Mouse (Mus musculus) small intestine, adult 2 months (tissue): ENCODE results near the gene Dnajc22. TPM values are rescaled to one million over a fixed set of nuclear protein-coding genes. Genes with fewer than 3 reads are reported as not detected.
"Not testable (repeated sequence)": the region's sequence is repeated elsewhere in the genome, so short reads cannot be mapped to it uniquely, and the experiment has no call there.

Experiments used
- H3K27ac ChIP-seq: fragments of 200-500 bp; 2 replicates; pipeline ENCODE4 v1.5.1; 2012; ENCODE audit warnings: low read depth, low read length, control low read depth, inconsistent platforms; ENCODE audit not compliant: insufficient read depth
- H3K27me3 ChIP-seq: fragments of 200-500 bp; 2 replicates; pipeline ENCODE4 v1.6.1; 2012; ENCODE audit warnings: mild to moderate bottlenecking, moderate library complexity, low read length, inconsistent platforms; ENCODE audit not compliant: control insufficient read depth, insufficient read depth
- H3K36me3 ChIP-seq: fragments of 200-500 bp; 2 replicates; pipeline ENCODE4 v1.6.1; 2012; ENCODE audit warnings: mild to moderate bottlenecking, low read length, control low read depth, inconsistent platforms; ENCODE audit not compliant: control insufficient read depth, insufficient read depth
- H3K4me1 ChIP-seq: fragments of 200-500 bp; 2 replicates; pipeline ENCODE4 v1.6.1; 2012; ENCODE audit warnings: low read length, inconsistent platforms, mixed read lengths; ENCODE audit not compliant: control insufficient read depth, insufficient read depth, insufficient read length
- H3K4me3 ChIP-seq: fragments of 200-500 bp; 2 replicates; pipeline ENCODE4 v1.5.1; 2012; ENCODE audit warnings: low read depth, mild to moderate bottlenecking, control low read depth, inconsistent platforms, low read length, moderate library complexity
- CTCF ChIP-seq: fragments of 200-500 bp; IDR thresholded peaks from 2 replicates; pipeline ENCODE4 v1.5.1; 2012; ENCODE audit warnings: low read depth, mild to moderate bottlenecking, control low read depth, inconsistent platforms, low read length, moderate library complexity, mixed read lengths; ENCODE audit not compliant: insufficient replicate concordance, insufficient read length; ENCODE audit errors: extremely low read depth
- POLR2A ChIP-seq: fragments of 200-500 bp; IDR thresholded peaks from 2 replicates; pipeline ENCODE4 v1.6.1; 2012; ENCODE audit warnings: low read depth, mild to moderate bottlenecking, control low read depth, inconsistent platforms, low read length, moderate library complexity
- WGBS: fragments of 180-500 bp; shearing (Covaris S2); methylation state at CpG from one replicate; pipeline ENCODE4 v1.1.7; 2018; 5-methylcytosine and 5-hydroxymethylcytosine counted together
- polyA plus RNA-seq: library from polyadenylated mRNA; depleted of rRNA; stranded (reverse); fragments of >200 nt; gene quantifications from 2 replicates; pipeline ENCODE4 v1.2.3, GENCODE M21; 2012

Gene Dnajc22
- polyA plus RNA-seq, 1 experiment = 43.2 TPM

DNA sequence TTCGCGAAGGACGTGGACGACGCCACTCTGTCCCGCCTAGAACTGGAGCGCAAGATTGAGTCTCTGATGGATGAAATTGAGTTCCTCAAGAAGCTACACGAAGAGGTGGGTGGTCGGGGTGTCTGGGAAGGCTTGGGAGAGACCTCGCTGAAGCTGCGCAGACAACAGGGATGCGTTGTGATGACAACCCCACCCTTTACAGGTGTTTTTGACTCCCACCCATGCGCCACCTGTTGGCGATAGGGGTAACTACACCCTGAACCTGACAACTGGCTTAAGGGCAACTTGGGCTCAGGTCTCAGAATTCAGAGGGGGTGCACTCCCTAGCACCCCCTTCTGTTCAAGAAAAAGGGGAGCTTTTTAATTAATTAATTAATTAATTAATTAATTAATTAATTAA, 36.6 kb upstream of the Dnajc22 start:
- H3K4me3 ChIP-seq = no peak overlapping the region
- 8% methylated on average over 14 of the region's 14 CpGs for WGBS
- TF ChIP-seq POLR2A (no peak), CTCF (peak; percentile 86; the same call in 1 of the 2 replicates)
- no peaks in the 10 kb centered on the region for H3K36me3 ChIP-seq
- peaks cover 14% of the 10 kb centered on the region for H3K4me1 ChIP-seq
- no peak overlapping the region for H3K27ac ChIP-seq
- peaks cover 41% of the 10 kb centered on the region for H3K27me3 ChIP-seq

- H3K27me3 ChIP-seq = peaks cover 7% of the 10 kb centered on the region; the same call in 1 of the 2 replicates
- H3K36me3 ChIP-seq = no peaks in the 10 kb centered on the region
- WGBS = 63% methylated on average over 12 of the region's 12 CpGs
- no peak overlapping the region for H3K27ac ChIP-seq
- H3K4me3 ChIP-seq = no peak overlapping the region
- H3K4me1 ChIP-seq = no peaks in the 10 kb centered on the region
- TF ChIP-seq POLR2A = no peak
- no peak for TF ChIP-seq CTCF
Measured at GRCm38 (mm10) chr15:99065557-99066165, 27.3 kb upstream of the Dnajc22 start.

DNA sequence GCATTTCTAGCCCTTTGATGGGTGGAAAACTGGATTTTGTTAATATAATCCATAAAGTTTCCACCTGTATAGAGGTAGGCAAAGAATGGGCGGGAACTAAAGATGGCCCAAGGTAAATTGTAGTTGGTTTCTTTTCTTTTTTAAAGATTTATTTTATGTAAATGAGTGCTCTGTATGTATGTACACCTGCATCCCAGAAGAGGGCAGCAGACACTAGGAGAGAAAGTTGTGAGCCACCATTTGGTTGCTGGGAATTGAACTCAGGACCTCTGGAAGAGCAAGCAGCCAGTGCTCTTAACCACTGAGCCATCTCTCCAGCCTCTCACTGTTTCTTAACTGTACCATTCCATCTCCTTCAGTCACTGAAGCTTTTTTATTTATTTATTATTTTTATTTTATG, 21.0 kb upstream of the Dnajc22 start:
- TF ChIP-seq CTCF = no peak
- TF ChIP-seq POLR2A = no peak
- Histone ChIP-seq H3K4me3 (no peak overlapping the region), H3K27ac (no peak overlapping the region), H3K36me3 (no peaks in the 10 kb centered on the region), H3K27me3 (no peaks in the 10 kb centered on the region), H3K4me1 (peaks cover 6% of the 10 kb centered on the region)
- WGBS = 89% methylated on average over 1 of the region's 1 CpGs

DNA sequence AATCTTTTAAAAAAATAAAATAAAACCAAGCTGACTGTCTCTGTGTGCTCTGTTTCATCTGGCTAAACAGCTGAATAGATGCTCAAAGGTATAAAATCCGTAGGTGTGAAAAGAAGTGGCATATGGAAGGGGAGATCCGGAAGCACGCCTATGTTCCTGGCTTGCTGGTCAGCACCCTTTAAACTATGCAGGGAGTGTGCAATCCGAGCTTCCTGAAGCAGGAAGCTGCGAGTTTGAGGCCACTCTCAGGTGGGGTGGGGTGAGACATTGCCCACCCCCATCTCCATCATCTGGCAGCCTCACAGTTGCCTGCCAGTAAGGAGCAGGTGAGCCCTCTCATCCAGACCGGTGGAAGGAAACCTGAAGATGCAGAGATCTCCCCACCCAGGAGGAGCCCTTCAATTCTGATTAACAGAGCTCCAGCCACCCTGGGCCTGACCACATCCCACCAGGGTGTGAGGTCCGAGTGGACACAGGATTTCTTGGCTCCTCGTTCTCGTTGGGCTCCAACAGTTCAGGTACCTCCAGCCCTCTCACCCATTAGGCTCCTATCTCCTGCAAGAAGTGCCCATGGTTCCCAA, 18.9 kb upstream of the Dnajc22 start, which contains the start of gene Troap:
Troap (plus strand) TSS at position 557 of the 581 bp plus-strand sequence.
- TF ChIP-seq POLR2A (no peak), CTCF (no peak)
- peak within 1 kb of the TSS; percentile 85 for H3K4me3 ChIP-seq
- WGBS = 17% methylated on average over 9 of the region's 9 CpGs
- H3K27ac ChIP-seq = peak within 1 kb of the TSS; percentile 80
- H3K36me3 ChIP-seq = peaks cover 2% of the 10 kb centered on the region; the same call in 1 of the 2 replicates
- H3K27me3 ChIP-seq = no peaks in the 10 kb centered on the region
- H3K4me1 ChIP-seq = peaks cover 6% of the 10 kb centered on the region

DNA sequence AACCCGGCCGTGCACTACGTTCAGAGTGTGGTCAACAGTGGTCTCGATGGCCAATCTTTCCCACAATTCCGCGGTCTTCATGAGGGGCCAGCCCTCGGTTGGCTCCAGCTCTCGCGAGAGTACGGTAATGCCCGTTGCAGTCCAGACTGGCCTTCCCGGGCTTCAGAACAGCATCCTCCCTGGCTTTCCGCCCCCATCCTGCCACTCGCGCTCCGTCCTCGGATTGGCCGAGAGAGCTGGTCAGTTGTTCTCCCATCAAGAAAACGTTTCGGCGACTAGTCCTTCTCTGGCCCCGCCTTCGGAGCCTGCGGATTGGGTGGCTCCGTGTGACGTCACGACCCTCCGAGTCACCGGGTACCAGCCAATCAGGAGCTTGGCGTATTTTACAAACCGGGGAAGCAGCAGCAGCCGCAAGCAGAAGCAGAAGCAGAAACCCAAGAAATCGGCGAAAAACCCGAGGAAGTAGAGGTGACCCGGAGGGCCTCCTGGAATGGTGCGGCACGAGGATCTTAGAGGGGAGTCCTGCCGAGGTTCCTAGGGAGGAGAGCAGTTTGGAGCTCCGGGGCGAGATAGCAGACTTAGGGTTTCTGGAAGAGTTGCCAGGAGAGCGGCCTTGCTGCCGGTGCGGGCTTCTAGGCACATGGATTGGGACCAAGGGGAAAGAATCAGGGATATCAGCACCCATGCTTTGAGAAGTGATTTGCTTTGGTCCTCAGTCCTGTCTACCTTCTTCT, 18.2 kb upstream of the Dnajc22 start:
- TF ChIP-seq CTCF (no peak), POLR2A (peak; percentile 8; the same call in 1 of the 2 replicates)
- 0% methylated on average over 44 of the region's 44 CpGs for WGBS
- Histone ChIP-seq H3K27me3 (no peaks in the 10 kb centered on the region), H3K27ac (peak overlapping the region; percentile 80), H3K4me3 (peak overlapping the region; percentile 85), H3K4me1 (peaks cover 6% of the 10 kb centered on the region), H3K36me3 (peaks cover 2% of the 10 kb centered on the region; the same call in 1 of the 2 replicates)

- not testable (repeated sequence) for H3K27ac ChIP-seq
Measured at GRCm38 (mm10) chr15:99076011-99076410, 17.0 kb upstream of the Dnajc22 start.

More at GRCm38 (mm10) chr15:99076011-99076410, 17.0 kb upstream of the Dnajc22 start:
- not testable (repeated sequence) for H3K27me3 ChIP-seq, H3K36me3 ChIP-seq, H3K4me3 ChIP-seq, H3K4me1 ChIP-seq
- 100% methylated on average over 3 of the region's 3 CpGs for WGBS
